Mouse (Mus musculus) adrenal gland, postnatal 4 days (tissue): ENCODE data around the gene Man2a2. TPM values are rescaled to one million over a fixed set of nuclear protein-coding genes. Genes with fewer than 3 reads are reported as not detected.

Experiments
- total RNA-seq, 2 experiments: library from RNA; stranded (reverse); gene quantifications; 2 replicates each; pipeline ENCODE4 v1.2.3; 2021

Gene Man2a2
- total RNA-seq, 2 experiments from 2014 or later, result 106 to 111 TPM

Other genes starting within 250 kb of the Man2a2 start
- 10 to 100 TPM; 62.1 to 66.9 TPM for gene Sema4b, start 184.5 kb downstream of the Man2a2 start, total RNA-seq
- gene Cib1, start 138.6 kb downstream of the Man2a2 start, total RNA-seq, result 10 to 100 TPM; 50.5 to 52.1 TPM
- gene Gdpgp1, start 138.5 kb downstream of the Man2a2 start, total RNA-seq, result 1 to 10 TPM; 5.0 to 5.1 TPM
- 1 to 10 TPM; 3.2 to 4.5 TPM for gene Ttll13, start 125.0 kb downstream of the Man2a2 start, total RNA-seq
- gene Ngrn, start 110.2 kb downstream of the Man2a2 start, total RNA-seq, result 10 to 100 TPM; 52.0 to 58.2 TPM
- gene Vps33b, start 101.7 kb downstream of the Man2a2 start, total RNA-seq, result 10 to 100 TPM; 20.1 to 22.9 TPM
- gene Prc1, start 76.9 kb downstream of the Man2a2 start, total RNA-seq, result 10 to 100 TPM; 54.3 to 63.7 TPM
- 10 to 100 TPM; 15.8 to 20.5 TPM for gene Rccd1, start 46.9 kb downstream of the Man2a2 start, total RNA-seq
- 10 to 100 TPM; 43.6 to 53.5 TPM for gene Unc45a, start 30.4 kb downstream of the Man2a2 start, total RNA-seq
- 10 to 100 TPM; 41.8 to 42.4 TPM for gene Hddc3, start 28.3 kb downstream of the Man2a2 start, total RNA-seq
- gene Fes, start 16.6 kb upstream of the Man2a2 start, total RNA-seq, result 10 to 100 TPM; 19.3 to 21.1 TPM
- gene Furin, start 34.1 kb upstream of the Man2a2 start, total RNA-seq, result 100 to 1,000 TPM; 137 to 140 TPM
- gene Blm, start 163.7 kb upstream of the Man2a2 start, total RNA-seq, result 10 to 100 TPM; 13.9 to 18.0 TPM